ENCODE assay signal across 20 mouse cellular contexts in genomic region chr9:104796601-104797000, GRCm38 (mm10).
DNase-seq lines count a peak whose midpoint lies in the region; ATAC-seq lines count a peak whose summit lies in the region.
"Had no signal": no experiment of that assay in that cellular context is flagged by ENCODE, and none has a peak within 500 bp of the region (broad histone marks: within the 10 kb centered on the region; RNA-seq: fewer than 3 reads in every experiment).

No protein-coding gene starts in this region.

- no peak for DNase-seq in frontal cortex, postnatal 14 days (ENCODE audit: low spot score in 2 of 2)
- peak; percentile 36 for DNase-seq in right cerebral cortex, adult 18-20 months
- no peak for DNase-seq in right cerebral cortex, postnatal 10 days (ENCODE audit: low spot score in 2 of 2)
- DNase-seq in ZHBTc4 (ENCODE audit: low read depth, low spot score) = peak; percentile 43
- DNase-seq in embryo, embryonic 11 days = peak; percentile 3
- no peak for DNase-seq in cerebellum, postnatal 10 days
- no peak for DNase-seq in thymus, postnatal 14 days
- DNase-seq: adrenal gland, adult 2 months; adrenal gland, postnatal 14 days; B cell, adult 2 months; cerebellum, adult 11-12 months; cerebellum, adult 8-10 months; cerebellum, postnatal 14 days; gastrocnemius, adult 2 months; gastrocnemius, postnatal 25 days; kidney, adult 11 months; kidney, adult 8-10 months had no signal

- peak; percentile 59 for ATAC-seq in frontal cortex, adult (ENCODE audit: low TSS enrichment)
- ATAC-seq: forebrain, embryonic 15.5 days; intestine, embryonic 15.5 days had no signal

Comparison
In these comparisons a context has a peak if more than half of its experiments do, and no peak if none do; other contexts are left out.
1. DNase-seq: peak in right cerebral cortex, adult 18-20 months (single experiment), ZHBTc4 (single experiment) and embryo, embryonic 11 days (single experiment); none in frontal cortex, postnatal 14 days (0 of 2), right cerebral cortex, postnatal 10 days (0 of 2), cerebellum, postnatal 10 days (0 of 2) and thymus, postnatal 14 days (single experiment).